Mouse (Mus musculus) midbrain, embryonic 16.5 days (tissue): ENCODE measurements at regions not wholly inside any gene's neighbourhood (a gene's known extent, or its start where the extent isn't known, plus 50 kb on each side); places are given as distances from the start of the nearest gene placed in this dataset.
A peak's percentile ranks its signal among the peaks of the same experiment; 100 is the strongest.

Experiments used
- ATAC-seq: fragments of 200-750 bp; cut with Nextera tagmentation; 2 replicates; pipeline ENCODE4 v1.8.0; 2017; ENCODE audit warnings: moderate TSS enrichment
- H3K27ac ChIP-seq: fragments of 300-500 bp; sonication (generic); 2 replicates; pipeline ENCODE4 v1.5.1; 2014; ENCODE audit warnings: mild to moderate bottlenecking, low read length, mixed read lengths
- H3K27me3 ChIP-seq: fragments of 300-500 bp; sonication (generic); 2 replicates; pipeline ENCODE4 v1.6.1; 2014; ENCODE audit warnings: low read depth, low read length, mixed read lengths; ENCODE audit not compliant: control insufficient read depth, insufficient read depth
- H3K36me3 ChIP-seq: fragments of 300-500 bp; sonication (generic); 2 replicates; pipeline ENCODE4 v1.6.1; 2014; ENCODE audit warnings: mild to moderate bottlenecking, low read length, moderate library complexity, mixed read lengths; ENCODE audit not compliant: control insufficient read depth, insufficient read depth
- H3K4me1 ChIP-seq: fragments of 300-500 bp; sonication (generic); 2 replicates; pipeline ENCODE4 v1.6.1; 2014; ENCODE audit warnings: mild to moderate bottlenecking, low read length, mixed read lengths; ENCODE audit not compliant: control insufficient read depth, insufficient read depth
- H3K4me2 ChIP-seq: fragments of 300-500 bp; sonication (generic); 2 replicates; pipeline ENCODE4 v1.6.1; 2014; ENCODE audit warnings: mild to moderate bottlenecking, low read length, mixed read lengths
- H3K4me3 ChIP-seq: fragments of 300-500 bp; sonication (generic); 2 replicates; pipeline ENCODE4 v1.5.1; 2014; ENCODE audit warnings: low read depth, mild to moderate bottlenecking, low read length, moderate library complexity, mixed read lengths
- H3K9ac ChIP-seq: fragments of 300-500 bp; sonication (generic); 2 replicates; pipeline ENCODE4 v1.6.1; 2014; ENCODE audit warnings: low read depth, low read length, mixed read lengths
- H3K9me3 ChIP-seq: fragments of 300-500 bp; sonication (generic); replicated peaks from 2 replicates; pipeline ENCODE4 v1.6.1; 2014; ENCODE audit warnings: mild to moderate bottlenecking, low read length, mixed read lengths; ENCODE audit not compliant: control insufficient read depth, poor library complexity, severe bottlenecking
- WGBS: fragments of 180-500 bp; shearing (Covaris S2); extraction: QIAGEN DNeasy Blood & Tissue Kit; methylation state at CpG from one replicate; pipeline ENCODE4 v1.1.7; 2014; 5-methylcytosine and 5-hydroxymethylcytosine counted together

DNA sequence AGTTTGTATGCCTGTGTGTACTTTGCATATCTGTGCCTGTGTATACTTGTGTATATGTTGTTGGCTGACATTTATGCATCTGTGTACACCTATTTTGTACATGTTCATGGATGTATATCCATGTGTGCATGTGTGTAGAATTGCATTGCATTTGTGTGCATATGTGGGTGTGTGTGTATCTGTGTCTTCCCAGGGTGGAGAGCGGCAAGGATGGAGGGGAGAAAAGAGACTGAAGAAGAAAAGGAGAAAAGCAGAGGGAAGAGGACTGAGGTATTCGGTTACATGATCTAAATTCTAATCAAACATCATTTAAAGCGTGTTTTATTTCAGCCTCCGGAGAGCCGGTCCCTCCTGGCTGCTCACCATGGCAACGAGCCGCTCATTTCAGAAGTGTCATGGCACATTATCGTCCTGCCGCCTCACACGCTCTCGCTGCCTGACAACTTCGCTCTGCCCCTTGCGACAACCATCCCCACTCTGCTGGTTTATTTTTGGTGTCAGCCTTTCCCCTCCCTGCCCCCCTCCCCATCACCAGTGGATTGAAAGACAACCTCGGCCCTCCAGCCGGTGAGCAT lies 58.6 kb downstream of the Mrm1 start:
- H3K4me2 ChIP-seq: peak overlapping the region; percentile 46
- peak overlapping the region; percentile 83 for H3K27ac ChIP-seq
- ATAC-seq: peak; percentile 86
- no peak overlapping the region for H3K4me3 ChIP-seq
- H3K9me3 ChIP-seq: no peaks in the 10 kb centered on the region
- H3K9ac ChIP-seq: peak overlapping the region; percentile 42; the same call in 1 of the 2 replicates
- 4% methylated on average over 15 of the region's 15 CpGs for WGBS
- no peaks in the 10 kb centered on the region for H3K27me3 ChIP-seq
- H3K36me3 ChIP-seq: no peaks in the 10 kb centered on the region
- peaks cover 37% of the 10 kb centered on the region for H3K4me1 ChIP-seq

DNA sequence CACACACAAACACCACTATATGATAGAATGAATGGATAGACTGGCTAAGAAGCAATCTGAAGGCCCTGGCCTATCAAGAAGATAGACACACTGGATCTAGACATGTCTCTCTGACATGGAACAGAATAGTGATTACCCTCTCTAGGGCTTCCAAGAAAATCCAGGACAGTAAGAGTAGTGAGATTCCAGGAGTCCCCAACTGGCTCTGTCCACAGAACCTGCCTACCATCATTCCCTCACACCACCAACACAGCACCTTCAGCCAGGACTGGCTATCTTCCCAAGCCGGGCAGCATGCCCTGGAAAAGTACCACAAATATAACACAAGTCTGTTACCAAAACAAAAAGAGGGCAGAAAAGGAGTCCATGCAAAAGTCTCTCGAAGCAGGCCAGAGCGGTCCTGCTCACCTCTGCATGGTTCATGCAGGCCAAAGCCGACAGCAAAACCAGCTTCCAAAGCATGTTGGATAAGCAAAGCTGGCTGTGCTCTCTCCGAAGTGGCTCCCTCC lies 59.8 kb downstream of the Mrm1 start:
- no peak for ATAC-seq
- Histone ChIP-seq H3K9ac (no peak overlapping the region), H3K36me3 (no peaks in the 10 kb centered on the region), H3K27ac (peak overlapping the region; percentile 83; the same call in 1 of the 2 replicates), H3K4me1 (peaks cover 34% of the 10 kb centered on the region), H3K4me2 (no peak overlapping the region), H3K9me3 (no peaks in the 10 kb centered on the region), H3K4me3 (no peak overlapping the region), H3K27me3 (no peaks in the 10 kb centered on the region)
- WGBS: 84% methylated on average over 5 of the region's 5 CpGs

DNA sequence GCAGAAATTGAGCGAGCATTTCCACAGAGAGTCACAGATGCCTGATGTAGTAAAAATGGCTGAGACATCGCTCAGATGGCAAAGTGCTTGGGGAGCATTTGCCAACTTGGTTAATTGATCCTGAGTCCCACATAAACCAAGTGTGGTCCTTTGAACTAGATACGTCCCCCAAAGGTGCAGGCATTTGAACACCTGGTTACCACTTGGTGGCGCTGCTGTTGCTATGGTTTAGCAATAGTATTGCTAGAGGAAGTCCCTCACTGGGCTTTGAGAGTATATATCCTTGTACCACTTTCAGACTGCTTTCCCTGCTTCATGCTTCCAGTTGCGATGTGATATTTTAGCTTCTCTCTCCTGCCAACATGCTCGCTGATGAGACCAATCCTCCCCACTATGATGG lies 67.3 kb downstream of the Mrm1 start:
- H3K36me3 ChIP-seq: no peaks in the 10 kb centered on the region
- no peak overlapping the region for H3K27ac ChIP-seq
- no peaks in the 10 kb centered on the region for H3K27me3 ChIP-seq
- no peak overlapping the region for H3K9ac ChIP-seq
- H3K4me1 ChIP-seq: no peaks in the 10 kb centered on the region
- no peak for ATAC-seq
- WGBS: 82% methylated on average over 6 of the region's 6 CpGs
- H3K9me3 ChIP-seq: no peaks in the 10 kb centered on the region
- no peak overlapping the region for H3K4me2 ChIP-seq
- H3K4me3 ChIP-seq: no peak overlapping the region

DNA sequence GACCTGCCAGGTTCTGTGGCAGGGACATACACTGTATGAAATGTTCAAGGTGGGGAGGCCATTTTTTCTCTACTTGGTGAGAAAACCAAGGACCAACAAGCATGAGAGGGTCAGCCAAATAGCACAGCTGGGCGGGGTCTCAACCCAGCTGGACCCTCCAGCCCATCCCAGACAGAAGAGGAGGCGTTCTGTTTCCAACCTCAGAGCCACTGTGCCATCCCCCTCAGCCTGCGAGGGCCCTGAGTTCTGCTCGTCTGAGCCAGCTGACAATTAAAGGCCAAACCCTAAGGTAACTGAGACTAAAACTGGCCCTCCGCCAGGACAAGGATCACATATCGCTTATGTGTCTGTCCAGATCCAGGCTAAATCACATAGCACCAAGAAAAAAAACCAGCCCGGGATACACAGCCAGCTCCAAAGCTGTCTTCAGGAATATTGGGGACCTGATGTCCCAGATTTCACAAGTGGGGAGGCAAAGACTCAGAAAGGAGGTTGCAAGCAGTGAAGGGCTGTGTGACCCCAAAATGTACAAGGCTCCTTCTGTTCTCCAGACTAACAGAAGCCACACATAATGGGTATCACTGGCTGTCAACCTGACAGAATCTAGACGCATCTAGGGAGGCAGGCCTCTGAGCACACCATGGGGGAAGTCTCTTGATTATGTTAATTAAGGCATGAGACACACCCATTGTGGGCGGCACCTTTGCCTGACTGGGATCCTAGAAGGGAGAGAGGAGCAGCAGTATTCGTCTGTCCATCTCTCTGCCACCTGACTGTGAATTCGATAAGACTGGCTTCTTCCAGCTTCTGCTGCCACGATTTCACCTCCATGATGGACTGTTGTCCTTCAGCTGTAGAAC lies 69.6 kb downstream of the Mrm1 start:
- no peak for ATAC-seq
- Histone ChIP-seq H3K4me2 (no peak overlapping the region), H3K4me1 (no peaks in the 10 kb centered on the region), H3K27ac (no peak overlapping the region), H3K9ac (no peak overlapping the region), H3K4me3 (no peak overlapping the region), H3K27me3 (no peaks in the 10 kb centered on the region), H3K9me3 (no peaks in the 10 kb centered on the region), H3K36me3 (no peaks in the 10 kb centered on the region)
- WGBS: 39% methylated on average over 12 of the region's 12 CpGs

DNA sequence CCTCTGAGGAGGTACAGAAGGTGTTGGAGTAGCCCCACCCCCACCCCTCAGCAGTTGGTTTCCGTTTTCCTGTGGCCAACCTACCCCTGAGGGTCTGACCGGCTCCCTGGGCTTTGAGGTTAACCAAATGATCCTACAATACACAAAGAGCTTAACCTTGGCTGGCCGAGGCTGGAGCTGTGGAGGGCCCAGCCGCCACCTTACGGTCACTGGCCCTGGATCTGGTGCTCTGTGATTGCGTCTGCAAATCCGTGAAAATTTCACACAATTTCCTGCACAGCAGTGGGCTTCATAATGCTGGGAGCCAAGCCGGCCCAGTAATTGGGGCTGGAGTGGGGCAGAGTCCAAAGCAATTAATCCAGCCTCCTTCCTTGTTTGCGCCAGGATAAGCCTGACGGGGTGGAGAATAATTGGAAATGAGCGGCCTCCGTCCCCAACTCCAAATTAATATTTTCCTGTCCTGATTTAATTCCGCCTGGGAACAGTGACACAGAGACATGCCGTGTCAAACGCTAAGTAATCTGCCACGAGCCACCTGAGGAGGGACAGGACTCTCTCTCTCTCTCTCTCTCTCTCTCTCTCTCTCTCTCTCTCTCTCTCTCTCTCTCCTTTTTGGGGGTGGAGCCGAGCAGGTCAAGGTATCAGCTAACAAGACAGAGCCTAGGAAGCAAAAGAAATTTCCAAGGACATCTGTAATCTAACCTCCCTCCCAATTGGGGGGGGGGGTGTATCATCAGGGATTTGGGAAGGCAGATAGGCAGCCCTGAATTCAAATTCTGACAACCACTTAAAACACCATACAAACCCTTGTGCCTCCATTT lies 80.3 kb downstream of the Mrm1 start:
- no peak overlapping the region for H3K4me3 ChIP-seq
- H3K36me3 ChIP-seq: no peaks in the 10 kb centered on the region
- 12% methylated on average over 17 of the region's 17 CpGs for WGBS
- H3K4me2 ChIP-seq: peak overlapping the region; percentile 16
- H3K4me1 ChIP-seq: peaks cover 6% of the 10 kb centered on the region; the same call in 1 of the 2 replicates
- H3K9ac ChIP-seq: peak overlapping the region; percentile 13; the same call in 1 of the 2 replicates
- 0 out of 2 replicates have a peak overlapping the region, but pooled peaks have one; percentile 28 for H3K27ac ChIP-seq
- ATAC-seq: peak; percentile 36; the same call in 1 of the 2 replicates
- no peaks in the 10 kb centered on the region for H3K9me3 ChIP-seq
- no peaks in the 10 kb centered on the region for H3K27me3 ChIP-seq

- H3K4me1 ChIP-seq: peaks cover 6% of the 10 kb centered on the region; the same call in 1 of the 2 replicates
- H3K9ac ChIP-seq: no peak overlapping the region
- no peak for ATAC-seq
- H3K36me3 ChIP-seq: no peaks in the 10 kb centered on the region
- H3K27ac ChIP-seq: no peak overlapping the region
- H3K27me3 ChIP-seq: no peaks in the 10 kb centered on the region
- no peak overlapping the region for H3K4me2 ChIP-seq
- WGBS: 64% methylated on average over 3 of the region's 3 CpGs
- H3K4me3 ChIP-seq: no peak overlapping the region
- no peaks in the 10 kb centered on the region for H3K9me3 ChIP-seq
Observed at GRCm38 (mm10) chr11:84738128-84738527, 81.2 kb downstream of the Mrm1 start.

- Histone ChIP-seq H3K27me3 (no peaks in the 10 kb centered on the region; the same call in 1 of the 2 replicates), H3K9ac (no peak overlapping the region), H3K4me3 (no peak overlapping the region), H3K27ac (no peak overlapping the region), H3K4me2 (no peak overlapping the region), H3K9me3 (no peaks in the 10 kb centered on the region), H3K36me3 (no peaks in the 10 kb centered on the region), H3K4me1 (no peaks in the 10 kb centered on the region; the same call in 1 of the 2 replicates)
- 72% methylated on average over 6 of the region's 6 CpGs for WGBS
- ATAC-seq: no peak
Observed at GRCm38 (mm10) chr11:84731890-84732289, 87.4 kb downstream of the Mrm1 start.

GRCm38 (mm10) chr11:84730218-84730617 lies 89.1 kb downstream of the Mrm1 start:
- WGBS: 25% methylated on average over 8 of the region's 8 CpGs
- no peak overlapping the region for H3K4me3 ChIP-seq
- H3K36me3 ChIP-seq: no peaks in the 10 kb centered on the region
- no peak overlapping the region for H3K27ac ChIP-seq
- peaks cover 9% of the 10 kb centered on the region for H3K4me1 ChIP-seq
- H3K9ac ChIP-seq: no peak overlapping the region
- H3K4me2 ChIP-seq: no peak overlapping the region
- H3K27me3 ChIP-seq: no peaks in the 10 kb centered on the region; the same call in 1 of the 2 replicates
- no peak for ATAC-seq
- H3K9me3 ChIP-seq: no peaks in the 10 kb centered on the region
